Mouse (Mus musculus) v-Abl transformed pro-B cells (cell line): ENCODE results near the gene Sobp.

Source experiments
- in situ Hi-C, 2 experiments: fragments of 400-800 bp; cut with MboI; formaldehyde crosslinking; loops; one replicate each; pipeline ENCODE4 v1.15.1; 2025; ENCODE audit not compliant: unreplicated experiment in 2 of 2

Gene Sobp

GRCm38 (mm10) chr10:43093440-43093839 is 80.9 kb downstream of the Sobp start:
- in situ Hi-C loops: no loop called here

GRCm38 (mm10) chr10:43090040-43090439 is 84.3 kb downstream of the Sobp start:
- in situ Hi-C loops: no loop called here

- in situ Hi-C loops: no loop called here
These were observed 86.9 kb downstream of the Sobp start for GRCm38 (mm10) chr10:43087421-43087820.

GRCm38 (mm10) chr10:43086888-43087287 is 87.4 kb downstream of the Sobp start:
- in situ Hi-C loops: no loop called here

GRCm38 (mm10) chr10:43084087-43084366 is 90.3 kb downstream of the Sobp start:
- in situ Hi-C loops: no loop called here

GRCm38 (mm10) chr10:43083288-43084086 is 90.8 kb downstream of the Sobp start:
- in situ Hi-C loops: no loop called here

GRCm38 (mm10) chr10:43081316-43081715 is 93.0 kb downstream of the Sobp start:
- in situ Hi-C loops: no loop called here

GRCm38 (mm10) chr10:43075535-43076152 is 98.7 kb downstream of the Sobp start:
- in situ Hi-C loops: no loop called here

GRCm38 (mm10) chr10:43073281-43073680 is 101.0 kb downstream of the Sobp start:
- in situ Hi-C loops: no loop called here

GRCm38 (mm10) chr10:43070893-43071292 is 103.4 kb downstream of the Sobp start:
- in situ Hi-C loops: no loop called here

GRCm38 (mm10) chr10:43065331-43065730 is 109.0 kb downstream of the Sobp start:
- in situ Hi-C loops: no loop called here

- in situ Hi-C loops: no loop called here
These were observed 112.7 kb downstream of the Sobp start for GRCm38 (mm10) chr10:43061519-43062105.

- in situ Hi-C loops: no loop called here
These were observed 118.9 kb downstream of the Sobp start for GRCm38 (mm10) chr10:43055405-43055804.

- in situ Hi-C loops: no loop called here
These were observed 119.6 kb downstream of the Sobp start for GRCm38 (mm10) chr10:43054776-43055175.

GRCm38 (mm10) chr10:43053861-43054560 is 120.3 kb downstream of the Sobp start:
- in situ Hi-C loops: no loop called here

- in situ Hi-C loops: no loop called here
These were observed 121.9 kb downstream of the Sobp start for GRCm38 (mm10) chr10:43052462-43052861.

GRCm38 (mm10) chr10:43047804-43048348 is 126.5 kb downstream of the Sobp start:
- in situ Hi-C loops: no loop called here

GRCm38 (mm10) chr10:43043351-43044209 is 130.8 kb downstream of the Sobp start:
- in situ Hi-C loops: no loop called here

GRCm38 (mm10) chr10:43042591-43043327 is 131.6 kb downstream of the Sobp start:
- in situ Hi-C loops: no loop called here

- in situ Hi-C loops: no loop called here
These were observed 132.5 kb downstream of the Sobp start for GRCm38 (mm10) chr10:43041794-43042193.
